Mouse (Mus musculus) heart, embryonic 11.5 days (tissue): Measurements from ENCODE around the gene Il12rb1. TPM values are rescaled to one million over a fixed set of nuclear protein-coding genes. Genes with fewer than 3 reads are reported as not detected.
A peak's percentile ranks its signal among the peaks of the same experiment; 100 is the strongest.

ENCODE experiments used
- ATAC-seq: fragments of 200-750 bp; cut with Nextera tagmentation; replicated peaks from 2 replicates; pipeline ENCODE4 v1.8.0; 2017; ENCODE audit warnings: moderate library complexity; ENCODE audit not compliant: insufficient number of reproducible peaks, low FRiP score, low TSS enrichment
- H3K27ac ChIP-seq: fragments of 300-500 bp; sonication (generic); 2 replicates; pipeline ENCODE4 v1.5.1; 2014; ENCODE audit warnings: mild to moderate bottlenecking, low read depth, low read length
- H3K27me3 ChIP-seq: fragments of 300-500 bp; sonication (generic); 2 replicates; pipeline ENCODE4 v1.6.1; 2014; ENCODE audit warnings: mild to moderate bottlenecking, low read length, mixed read lengths; ENCODE audit not compliant: control insufficient read depth, insufficient read depth
- H3K36me3 ChIP-seq: fragments of 300-500 bp; sonication (generic); 2 replicates; pipeline ENCODE4 v1.6.1; 2014; ENCODE audit warnings: mild to moderate bottlenecking, low read length, moderate library complexity, mixed read lengths; ENCODE audit not compliant: control insufficient read depth, insufficient read depth
- H3K4me1 ChIP-seq: fragments of 300-500 bp; sonication (generic); 2 replicates; pipeline ENCODE4 v1.6.1; 2014; ENCODE audit warnings: low read length; ENCODE audit not compliant: control insufficient read depth, insufficient read depth
- H3K4me2 ChIP-seq: fragments of 300-500 bp; sonication (generic); 2 replicates; pipeline ENCODE4 v1.6.1; 2014; ENCODE audit warnings: mild to moderate bottlenecking, moderate library complexity
- H3K4me3 ChIP-seq: fragments of 300-500 bp; sonication (generic); 2 replicates; pipeline ENCODE4 v1.5.1; 2014; ENCODE audit warnings: low read depth, low read length
- H3K9ac ChIP-seq: fragments of 300-500 bp; sonication (generic); 2 replicates; pipeline ENCODE4 v1.6.1; 2014; ENCODE audit warnings: mild to moderate bottlenecking, low read depth, low read length, moderate library complexity
- H3K9me3 ChIP-seq: fragments of 300-500 bp; sonication (generic); replicated peaks from 2 replicates; pipeline ENCODE4 v1.6.1; 2016; ENCODE audit warnings: low read length; ENCODE audit not compliant: control insufficient read depth
- WGBS: fragments of 180-500 bp; shearing (Covaris S2); extraction: QIAGEN DNeasy Blood & Tissue Kit; methylation state at CpG from one replicate; pipeline ENCODE4 v1.1.7; 2014; ENCODE audit not compliant: insufficient replicate concordance; 5-methylcytosine and 5-hydroxymethylcytosine counted together
- polyA plus RNA-seq: library from polyadenylated mRNA; unstranded; fragments of >200 nt; fragmentation: Nextera tagmentation; extraction: Ambion mirVana; gene quantifications from 2 replicates; pipeline ENCODE4 v1.2.1, GENCODE M21; 2014

Gene Il12rb1
- polyA plus RNA-seq, 1 experiment from 2014 or later, result not detected

DNA sequence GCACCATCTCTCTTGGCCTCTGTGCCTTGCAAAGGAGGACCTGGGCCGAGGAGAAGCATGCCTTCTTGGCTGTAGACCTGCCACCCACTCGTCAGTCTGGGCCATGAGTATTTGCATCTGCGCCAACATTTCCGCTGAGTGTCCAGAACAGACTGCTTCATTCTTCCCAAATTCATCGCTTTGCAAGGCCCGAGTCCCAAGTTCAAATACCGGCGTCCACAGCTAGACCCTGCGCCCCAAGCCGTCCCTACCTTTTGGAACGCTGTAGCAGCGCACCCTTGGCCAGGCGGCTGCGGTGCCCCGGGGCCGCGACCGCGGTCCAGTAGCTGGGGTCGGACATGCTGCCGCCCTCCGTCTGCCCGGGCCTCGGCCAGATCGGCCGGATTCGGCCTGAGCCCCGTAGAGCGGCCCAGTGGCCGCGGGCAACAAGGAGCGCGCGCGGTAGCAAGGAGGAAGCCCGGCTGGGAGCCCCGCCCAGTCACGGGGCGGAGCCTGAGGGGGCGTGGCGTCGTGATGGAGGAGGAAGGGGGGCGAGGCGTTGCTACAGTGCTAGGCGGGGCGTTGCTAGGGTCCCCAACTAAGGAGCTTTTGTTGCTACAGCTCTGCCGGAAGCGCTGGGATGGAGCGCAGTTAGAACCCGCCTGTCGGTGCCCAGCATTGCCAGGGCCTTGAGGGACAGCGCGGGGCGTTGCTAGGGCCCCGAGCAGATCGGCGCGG, 16.1 kb upstream of the Il12rb1 start:
- H3K9ac ChIP-seq, result peak overlapping the region; percentile 86
- no peaks in the 10 kb centered on the region for H3K36me3 ChIP-seq
- ATAC-seq, result peak; percentile 65
- H3K4me1 ChIP-seq, result peaks cover 27% of the 10 kb centered on the region
- peaks cover 23% of the 10 kb centered on the region for H3K27me3 ChIP-seq
- H3K4me3 ChIP-seq, result peak overlapping the region; percentile 61
- H3K9me3 ChIP-seq, result no peaks in the 10 kb centered on the region
- H3K4me2 ChIP-seq, result peak overlapping the region; percentile 80
- peak overlapping the region; percentile 50 for H3K27ac ChIP-seq
- WGBS, result 4% methylated on average over 58 of the region's 58 CpGs

DNA sequence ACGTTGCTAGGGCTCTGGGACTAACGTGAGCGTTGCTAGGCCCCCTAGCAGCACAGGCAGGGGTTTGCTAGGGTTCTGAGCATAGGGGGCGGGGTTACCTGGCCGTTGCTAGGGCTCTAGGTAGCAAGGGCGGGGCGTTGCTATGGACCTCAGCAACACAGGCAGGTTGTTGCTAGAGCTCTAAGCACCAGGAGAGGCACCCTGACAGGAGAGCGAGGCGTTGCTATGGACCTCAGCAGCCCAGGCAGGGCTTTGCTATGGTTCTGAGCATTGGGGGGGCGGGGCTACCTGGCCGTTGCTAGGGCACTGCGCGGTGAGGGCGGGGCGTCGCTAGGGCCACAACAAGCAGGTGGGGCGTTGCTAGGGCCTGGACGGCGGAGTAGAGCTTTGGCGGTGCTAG, 15.5 kb upstream of the Il12rb1 start:
- under 1% methylated on average over 20 of the region's 20 CpGs for whole genome bisulfite sequencing
- Histone ChIP-seq H3K4me1 (peaks cover 27% of the 10 kb centered on the region), H3K27ac (peak overlapping the region; percentile 50), H3K4me3 (peak overlapping the region; percentile 61), H3K4me2 (peak overlapping the region; percentile 80), H3K36me3 (no peaks in the 10 kb centered on the region), H3K27me3 (peaks cover 25% of the 10 kb centered on the region), H3K9ac (peak overlapping the region; percentile 86; the same call in 1 of the 2 replicates), H3K9me3 (no peaks in the 10 kb centered on the region)
- ATAC-seq, result peak; percentile 11; the same call in 1 of the 2 replicates

DNA sequence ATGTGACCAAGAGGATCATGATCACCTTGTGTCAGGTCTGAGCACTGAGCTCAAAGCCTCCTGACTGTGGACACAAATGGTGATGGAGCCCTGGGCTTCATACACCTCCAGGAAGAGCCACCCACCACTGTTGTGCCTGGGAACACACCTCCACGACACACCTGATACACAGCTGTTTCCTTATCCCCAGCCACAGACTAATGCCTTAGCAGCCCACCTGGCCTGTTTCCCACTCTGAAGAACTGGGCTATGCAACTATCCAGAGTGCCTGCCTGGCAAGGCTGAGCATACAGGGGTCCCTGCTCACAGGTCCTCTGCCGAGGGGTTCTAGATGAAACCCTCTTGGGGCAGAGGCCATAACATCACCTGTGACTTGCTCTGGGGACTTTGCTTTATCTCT, 14.0 kb upstream of the Il12rb1 start:
- no peak for ATAC-seq
- H3K36me3 ChIP-seq, result no peaks in the 10 kb centered on the region
- no peak overlapping the region for H3K9ac ChIP-seq
- peaks cover 22% of the 10 kb centered on the region for H3K4me1 ChIP-seq
- H3K27me3 ChIP-seq, result peaks cover 40% of the 10 kb centered on the region
- 77% methylated on average over 2 of the region's 2 CpGs for WGBS
- H3K4me3 ChIP-seq, result no peak overlapping the region
- no peak overlapping the region for H3K4me2 ChIP-seq
- H3K9me3 ChIP-seq, result no peaks in the 10 kb centered on the region
- no peak overlapping the region for H3K27ac ChIP-seq

DNA sequence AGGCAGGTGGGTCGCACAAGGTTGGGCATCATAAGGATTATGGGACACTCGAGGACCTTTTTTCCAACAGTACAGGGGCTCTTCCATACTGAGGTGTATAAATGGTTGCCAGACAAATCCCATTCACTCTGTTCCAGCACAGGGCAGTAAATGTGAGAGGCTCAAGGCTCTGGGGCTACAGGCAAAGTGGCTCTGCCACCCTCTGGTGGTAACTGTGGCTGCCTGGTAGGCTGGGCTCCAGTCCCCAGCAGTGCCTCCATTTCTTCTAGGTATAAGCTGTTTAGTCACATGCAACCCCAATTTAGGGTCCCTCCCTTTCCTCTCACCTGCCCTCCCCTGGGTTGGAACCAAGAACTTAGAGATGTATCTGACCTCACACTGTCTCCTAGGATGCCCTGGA, 12.9 kb upstream of the Il12rb1 start:
- WGBS, result 70% methylated on average over 2 of the region's 2 CpGs
- no peak for ATAC-seq
- Histone ChIP-seq H3K36me3 (no peaks in the 10 kb centered on the region), H3K9ac (no peak overlapping the region), H3K27me3 (peaks cover 51% of the 10 kb centered on the region), H3K9me3 (no peaks in the 10 kb centered on the region), H3K27ac (no peak overlapping the region), H3K4me2 (no peak overlapping the region), H3K4me3 (no peak overlapping the region), H3K4me1 (peaks cover 18% of the 10 kb centered on the region)

DNA sequence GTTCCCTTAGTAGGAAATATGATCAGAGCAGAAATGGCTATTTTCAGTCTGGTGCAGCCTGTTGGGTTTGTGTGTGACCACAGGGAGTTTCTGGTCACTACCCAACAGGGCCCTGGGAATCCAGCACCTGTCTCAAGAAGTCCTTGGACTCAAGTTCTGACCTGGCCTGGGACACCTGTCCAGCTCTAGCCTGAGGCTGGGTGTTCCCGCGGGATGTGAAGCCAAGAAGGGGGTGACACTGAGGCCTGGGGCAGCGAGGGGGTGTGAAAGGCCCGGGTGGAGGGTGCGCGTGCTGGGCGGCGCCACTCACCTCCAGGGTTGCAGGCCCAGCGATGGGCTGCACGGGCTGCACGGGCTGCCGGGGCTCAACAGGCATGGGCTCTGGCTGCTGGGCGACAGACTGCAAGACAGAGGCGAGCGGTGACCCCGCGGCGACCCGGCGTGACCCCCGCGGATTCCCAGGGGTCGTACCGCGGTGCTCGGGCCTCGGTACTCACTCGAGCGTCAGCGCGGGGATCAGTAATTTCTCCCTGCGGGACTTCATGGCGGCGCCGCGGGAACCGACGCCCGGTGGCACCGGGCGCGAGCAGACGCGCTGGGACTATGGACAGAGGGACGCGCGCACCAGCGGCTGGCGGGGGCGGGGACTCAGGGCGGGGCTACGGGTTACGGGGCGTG, 11.7 kb upstream of the Il12rb1 start:
- H3K27ac ChIP-seq, result no peak overlapping the region
- WGBS, result 2% methylated on average over 54 of the region's 54 CpGs
- H3K27me3 ChIP-seq, result peaks cover 61% of the 10 kb centered on the region
- H3K9ac ChIP-seq, result peak overlapping the region; percentile 71
- H3K36me3 ChIP-seq, result no peaks in the 10 kb centered on the region
- H3K4me2 ChIP-seq, result peak overlapping the region; percentile 90
- H3K4me3 ChIP-seq, result peak overlapping the region; percentile 54
- H3K4me1 ChIP-seq, result peaks cover 12% of the 10 kb centered on the region
- ATAC-seq, result no peak
- no peaks in the 10 kb centered on the region for H3K9me3 ChIP-seq

DNA sequence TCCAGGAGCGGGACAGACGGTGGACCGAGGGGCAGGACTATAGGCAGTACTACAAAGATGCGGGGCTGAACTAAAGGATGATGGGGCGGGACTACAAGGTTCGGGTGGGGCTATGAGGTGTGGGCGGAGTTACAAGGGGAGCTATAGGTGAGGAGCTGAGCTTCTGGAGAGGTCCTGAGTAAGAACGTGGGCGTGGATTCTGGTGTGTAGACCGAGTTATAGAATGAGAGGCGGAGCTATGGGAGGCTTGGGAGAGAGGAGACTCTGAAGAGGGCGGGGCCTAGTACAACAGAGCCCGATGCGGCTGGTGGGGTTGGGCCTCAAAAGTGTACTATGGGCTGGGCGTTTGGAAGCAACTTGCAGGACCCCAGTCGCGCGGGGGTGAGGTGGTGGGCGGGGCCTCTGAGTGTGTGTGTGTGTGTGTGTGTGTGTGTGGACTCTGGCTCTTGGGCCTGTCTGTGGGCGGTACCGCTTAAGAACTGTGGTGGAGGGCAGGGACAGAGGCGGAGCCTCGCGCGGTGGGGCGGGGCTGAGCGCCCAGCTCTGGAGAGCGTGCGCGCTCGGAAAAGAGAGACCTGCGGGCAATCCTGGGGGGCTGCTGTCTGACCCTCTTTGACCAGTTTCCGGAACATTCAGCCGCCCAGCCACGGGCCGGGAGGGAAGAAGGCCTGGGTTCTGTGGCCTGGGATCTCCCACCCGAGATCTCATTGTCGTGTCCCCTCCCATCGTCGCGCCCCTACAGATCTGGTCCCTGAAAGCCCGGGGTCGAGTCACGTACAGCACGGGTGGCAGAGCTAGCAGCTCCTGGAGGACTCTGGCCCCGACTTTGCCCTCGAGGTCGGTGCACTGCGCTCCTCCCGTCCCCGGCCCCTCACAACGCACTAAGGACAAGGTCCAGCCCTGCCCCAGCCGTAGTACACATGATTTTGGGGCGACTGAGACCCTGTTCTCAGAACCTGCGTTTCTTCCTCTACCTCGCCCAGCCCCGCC, 10.9 kb upstream of the Il12rb1 start:
- WGBS, result under 1% methylated on average over 53 of the region's 57 CpGs
- Histone ChIP-seq H3K4me3 (peak overlapping the region; percentile 54), H3K27ac (no peak overlapping the region)

DNA sequence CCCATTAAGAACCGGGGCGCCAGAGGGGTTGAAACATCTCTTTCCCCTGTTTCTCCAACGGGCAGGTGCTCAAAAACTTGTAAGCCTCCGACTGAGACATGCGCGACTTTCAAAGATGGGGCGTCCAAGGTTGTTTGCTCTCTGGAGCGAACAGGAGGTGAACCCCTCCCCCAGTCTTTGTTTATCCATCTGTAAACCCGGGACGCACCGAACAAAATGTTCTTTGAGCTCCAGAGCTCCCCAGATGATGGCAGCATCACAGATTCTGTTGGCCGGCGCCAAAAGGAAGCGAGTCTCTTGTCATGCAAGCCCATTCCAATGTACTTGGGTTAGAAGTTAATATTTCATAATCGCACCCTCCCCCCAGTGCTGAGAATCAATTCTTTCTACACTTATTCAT, 10.0 kb upstream of the Il12rb1 start:
- peak overlapping the region; percentile 90 for H3K4me2 ChIP-seq
- H3K4me3 ChIP-seq, result peak overlapping the region; percentile 54
- H3K27me3 ChIP-seq, result peaks cover 77% of the 10 kb centered on the region
- no peak for ATAC-seq
- no peak overlapping the region for H3K27ac ChIP-seq
- 0 out of 2 replicates have a peak, but pooled peaks cover 2% of the 10 kb centered on the region for H3K4me1 ChIP-seq
- no peaks in the 10 kb centered on the region for H3K9me3 ChIP-seq
- no peaks in the 10 kb centered on the region for H3K36me3 ChIP-seq
- WGBS, result 16% methylated on average over 15 of the region's 15 CpGs
- H3K9ac ChIP-seq, result 0 out of 2 replicates have a peak overlapping the region, but pooled peaks have one; percentile 71

More for the DNA sequence above, 10.9 kb upstream of the Il12rb1 start:
- Histone ChIP-seq H3K9me3 (no peaks in the 10 kb centered on the region), H3K4me2 (peak overlapping the region; percentile 90), H3K9ac (peak overlapping the region; percentile 71), H3K36me3 (no peaks in the 10 kb centered on the region), H3K27me3 (peaks cover 69% of the 10 kb centered on the region), H3K4me1 (peaks cover 8% of the 10 kb centered on the region; the same call in 1 of the 2 replicates)
- ATAC-seq, result peak; percentile 83

DNA sequence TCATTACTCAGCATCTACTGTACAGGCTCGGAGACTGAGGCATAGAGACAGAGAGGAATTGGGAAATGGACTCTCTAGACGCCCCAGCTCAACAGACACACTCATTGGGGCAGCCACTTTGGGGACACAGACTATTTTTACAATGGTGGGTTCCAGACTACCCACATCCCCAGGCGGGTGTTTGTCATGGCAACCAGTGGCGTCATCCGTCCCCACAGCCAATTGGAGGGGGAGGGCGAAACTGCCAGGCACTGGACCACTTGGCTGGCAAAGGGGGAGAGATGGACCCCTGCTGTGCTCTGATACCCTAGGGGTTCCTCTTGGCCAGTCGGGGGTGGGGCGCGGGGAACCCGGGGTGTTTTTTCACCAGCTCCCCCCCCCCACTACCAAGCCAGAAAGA, 7.6 kb upstream of the Il12rb1 start:
- 43% methylated on average over 10 of the region's 10 CpGs for WGBS
- H3K4me1 ChIP-seq, result peaks cover 14% of the 10 kb centered on the region; the same call in 1 of the 2 replicates
- no peak overlapping the region for H3K9ac ChIP-seq
- H3K27me3 ChIP-seq, result peaks cover 76% of the 10 kb centered on the region
- no peaks in the 10 kb centered on the region for H3K36me3 ChIP-seq
- H3K4me2 ChIP-seq, result no peak overlapping the region
- no peak overlapping the region for H3K27ac ChIP-seq
- H3K4me3 ChIP-seq, result no peak overlapping the region
- no peak for ATAC-seq
- H3K9me3 ChIP-seq, result no peaks in the 10 kb centered on the region
